Mouse (Mus musculus) forebrain, embryonic 14.5 days (tissue): ENCODE data around the gene Olfr668. TPM values are rescaled to one million over a fixed set of nuclear protein-coding genes. Genes with fewer than 3 reads are reported as not detected.

ENCODE experiments used
- polyA plus RNA-seq: library from polyadenylated mRNA; unstranded; fragments of >200 nt; fragmentation: Nextera tagmentation; extraction: Ambion mirVana; gene quantifications from 2 replicates; pipeline ENCODE4 v1.2.1, GENCODE M21; 2014

The Olfr668 gene
- polyA plus RNA-seq, 1 experiment from 2014 or later = not detected

Other genes with a start within 250 kb of the Olfr668 start
- gene Olfr661, start 241.6 kb downstream of the Olfr668 start, polyA plus RNA-seq = not detected in 2 replicates
- not detected in 2 replicates for gene Usp17le, start 150.6 kb downstream of the Olfr668 start, polyA plus RNA-seq
- not detected in 2 replicates for gene Usp17lb, start 85.5 kb downstream of the Olfr668 start, polyA plus RNA-seq
- gene Usp17la, start 71.0 kb downstream of the Olfr668 start, polyA plus RNA-seq = not detected in 2 replicates
- gene Olfr665, start 50.0 kb downstream of the Olfr668 start, polyA plus RNA-seq = not detected in 2 replicates
- not detected in 2 replicates for gene Olfr666, start 32.1 kb downstream of the Olfr668 start, polyA plus RNA-seq
- gene Olfr667, start 6.6 kb downstream of the Olfr668 start, polyA plus RNA-seq = not detected in 2 replicates
- not detected in 2 replicates for gene Olfr669, start 6.2 kb upstream of the Olfr668 start, polyA plus RNA-seq
- gene Olfr670, start 34.6 kb upstream of the Olfr668 start, polyA plus RNA-seq = not detected in 2 replicates
- not detected in 2 replicates for gene Olfr671, start 51.1 kb upstream of the Olfr668 start, polyA plus RNA-seq
- gene Olfr672, start 74.0 kb upstream of the Olfr668 start, polyA plus RNA-seq = not detected in 2 replicates
- not detected in 2 replicates for gene Olfr675, start 100.4 kb upstream of the Olfr668 start, polyA plus RNA-seq
- gene Olfr676, start 104.6 kb upstream of the Olfr668 start, polyA plus RNA-seq = not detected in 2 replicates
- gene Olfr677, start 123.3 kb upstream of the Olfr668 start, polyA plus RNA-seq = not detected in 2 replicates
- not detected in 2 replicates for gene Olfr678, start 136.4 kb upstream of the Olfr668 start, polyA plus RNA-seq
- gene Olfr679, start 153.1 kb upstream of the Olfr668 start, polyA plus RNA-seq = not detected in 2 replicates
- not detected in 2 replicates for gene Olfr680-ps1, start 164.8 kb upstream of the Olfr668 start, polyA plus RNA-seq
- gene Olfr681, start 188.8 kb upstream of the Olfr668 start, polyA plus RNA-seq = not detected in 2 replicates
- not detected in 2 replicates for gene Olfr683, start 219.0 kb upstream of the Olfr668 start, polyA plus RNA-seq
- not detected in 2 replicates for gene Olfr684, start 235.6 kb upstream of the Olfr668 start, polyA plus RNA-seq